Mouse (Mus musculus) neural tube, embryonic 11.5 days (tissue): ENCODE results near the gene Tigd4. TPM values are rescaled to one million over a fixed set of nuclear protein-coding genes. Genes with fewer than 3 reads are reported as not detected.
A peak's percentile ranks its signal among the peaks of the same experiment; 100 is the strongest.

Experiments used
- ATAC-seq: fragments of 200-750 bp; cut with Nextera tagmentation; 2 replicates; pipeline ENCODE4 v1.8.0; 2017; ENCODE audit warnings: moderate number of reproducible peaks, mild to moderate bottlenecking, moderate TSS enrichment, moderate library complexity; ENCODE audit not compliant: insufficient read depth, low FRiP score, low TSS enrichment
- DNase-seq: peaks from one replicate; pipeline ENCODE4 v3.0.0-alpha.2; 2015; ENCODE audit warnings: low spot score
- H3K27ac ChIP-seq: fragments of 300-500 bp; sonication (generic); 2 replicates; pipeline ENCODE4 v1.5.1; 2014; ENCODE audit warnings: low read depth, mild to moderate bottlenecking, low read length
- H3K27me3 ChIP-seq: fragments of 300-500 bp; sonication (generic); 2 replicates; pipeline ENCODE4 v1.6.1; 2014; ENCODE audit warnings: mild to moderate bottlenecking, low read length, mixed read lengths; ENCODE audit not compliant: control insufficient read depth, insufficient read depth
- H3K36me3 ChIP-seq: fragments of 300-500 bp; sonication (generic); 2 replicates; pipeline ENCODE4 v1.6.1; 2014; ENCODE audit warnings: mild to moderate bottlenecking, low read length, moderate library complexity, mixed read lengths; ENCODE audit not compliant: control insufficient read depth, insufficient read depth
- H3K4me1 ChIP-seq: fragments of 300-500 bp; sonication (generic); 2 replicates; pipeline ENCODE4 v1.6.1; 2014; ENCODE audit warnings: low read length, mixed read lengths; ENCODE audit not compliant: control insufficient read depth, insufficient read depth
- H3K4me2 ChIP-seq: fragments of 300-500 bp; sonication (generic); 2 replicates; pipeline ENCODE4 v1.6.1; 2014; ENCODE audit warnings: low read depth, mild to moderate bottlenecking, moderate library complexity
- H3K4me3 ChIP-seq: fragments of 300-500 bp; sonication (generic); 2 replicates; pipeline ENCODE4 v1.5.1; 2014; ENCODE audit warnings: low read depth, low read length
- H3K9ac ChIP-seq: fragments of 300-500 bp; sonication (generic); 2 replicates; pipeline ENCODE4 v1.6.1; 2014; ENCODE audit warnings: mild to moderate bottlenecking, low read length
- H3K9me3 ChIP-seq: fragments of 300-500 bp; sonication (generic); 2 replicates; pipeline ENCODE4 v1.6.1; 2016; ENCODE audit warnings: low read length; ENCODE audit not compliant: control insufficient read depth
- WGBS: fragments of 180-500 bp; shearing (Covaris S2); extraction: QIAGEN DNeasy Blood & Tissue Kit; methylation state at CpG from one replicate; pipeline ENCODE4 v1.1.7; 2014; 5-methylcytosine and 5-hydroxymethylcytosine counted together
- polyA plus RNA-seq: library from polyadenylated mRNA; unstranded; fragments of >200 nt; fragmentation: Nextera tagmentation; extraction: Ambion mirVana; gene quantifications from 2 replicates; pipeline ENCODE4 v1.2.1, GENCODE M21; 2014

The Tigd4 gene
- polyA plus RNA-seq, 1 experiment from 2014 or later, result 0.07 TPM

DNA sequence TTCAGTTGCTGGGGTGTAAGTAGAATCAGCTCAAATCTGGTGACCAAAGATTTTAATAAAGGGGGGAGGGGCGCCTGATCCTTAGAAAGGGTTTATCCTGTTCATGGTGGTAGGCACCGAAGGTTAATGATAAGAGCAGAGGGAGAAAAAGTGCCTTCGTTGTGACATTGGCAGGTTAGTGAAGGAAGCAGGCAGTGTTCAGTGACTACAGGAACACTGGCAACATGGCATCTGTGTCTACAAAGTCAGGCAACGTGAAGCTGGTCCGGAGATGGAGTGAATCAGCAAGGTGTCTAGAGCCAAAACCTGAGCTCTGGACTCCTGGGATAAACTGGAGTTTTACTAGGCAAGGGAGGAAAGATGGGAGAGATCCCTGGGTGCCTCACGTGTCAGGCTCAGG, 5.4 kb downstream of the Tigd4 start:
- Histone ChIP-seq H3K9ac (no peak overlapping the region), H3K36me3 (no peaks in the 10 kb centered on the region), H3K4me2 (no peak overlapping the region), H3K27me3 (no peaks in the 10 kb centered on the region), H3K4me3 (no peak overlapping the region), H3K27ac (no peak overlapping the region), H3K9me3 (no peaks in the 10 kb centered on the region), H3K4me1 (peaks cover 6% of the 10 kb centered on the region)
- ATAC-seq, result no peak
- WGBS, result 83% methylated on average over 6 of the region's 6 CpGs
- DNase-seq, result no peak

- H3K9me3 ChIP-seq, result 0 out of 2 replicates have a peak, but pooled peaks cover 2% of the 10 kb centered on the region
- H3K9ac ChIP-seq, result no peak overlapping the region
- no peaks in the 10 kb centered on the region for H3K36me3 ChIP-seq
- H3K4me1 ChIP-seq, result no peaks in the 10 kb centered on the region
- no peaks in the 10 kb centered on the region for H3K27me3 ChIP-seq
- ATAC-seq (no peak), DNase-seq (no peak)
- H3K4me3 ChIP-seq, result no peak overlapping the region
- no peak overlapping the region for H3K27ac ChIP-seq
- 83% methylated on average over 9 of the region's 9 CpGs for WGBS
- no peak overlapping the region for H3K4me2 ChIP-seq
Measured at GRCm38 (mm10) chr3:84601870-84602495, 8.6 kb downstream of the Tigd4 start.

- no peaks in the 10 kb centered on the region for H3K27me3 ChIP-seq
Measured at GRCm38 (mm10) chr3:84602759-84603158, 9.4 kb downstream of the Tigd4 start.

DNA sequence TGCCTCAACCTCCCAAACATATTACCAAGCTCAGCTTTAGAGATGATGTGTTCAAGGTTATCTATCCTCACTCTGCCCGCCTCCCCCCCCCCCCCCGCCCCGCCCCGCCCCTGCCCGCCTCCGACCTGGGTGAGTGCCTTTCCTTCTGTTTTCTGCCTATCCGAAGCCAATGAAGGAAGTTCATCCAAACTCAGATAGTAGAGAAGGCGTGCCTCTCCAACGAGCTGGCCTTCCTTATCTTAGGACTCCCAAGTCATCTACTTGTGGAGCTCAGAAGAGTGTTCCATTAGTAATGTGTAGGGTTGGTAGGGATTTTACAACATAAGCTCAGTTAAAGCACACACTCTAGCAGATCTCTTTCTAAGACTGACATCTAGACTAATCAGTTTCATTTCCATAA, 9.8 kb downstream of the Tigd4 start:
- WGBS, result 76% methylated on average over 7 of the region's 9 CpGs
- Histone ChIP-seq H3K4me1 (no peaks in the 10 kb centered on the region), H3K27ac (no peak overlapping the region), H3K4me3 (no peak overlapping the region), H3K9ac (no peak overlapping the region), H3K4me2 (no peak overlapping the region), H3K9me3 (0 out of 2 replicates have a peak, but pooled peaks cover 2% of the 10 kb centered on the region), H3K36me3 (no peaks in the 10 kb centered on the region), H3K27me3 (no peaks in the 10 kb centered on the region)
- DNase-seq, result no peak
- ATAC-seq, result no peak

More at GRCm38 (mm10) chr3:84602759-84603158, 9.4 kb downstream of the Tigd4 start:
- Histone ChIP-seq H3K4me2 (no peak overlapping the region), H3K27ac (no peak overlapping the region), H3K4me1 (no peaks in the 10 kb centered on the region), H3K9ac (no peak overlapping the region), H3K4me3 (no peak overlapping the region), H3K9me3 (0 out of 2 replicates have a peak, but pooled peaks cover 2% of the 10 kb centered on the region), H3K36me3 (no peaks in the 10 kb centered on the region)
- ATAC-seq (no peak), DNase-seq (no peak)
- WGBS, result 95% methylated on average over 2 of the region's 2 CpGs

GRCm38 (mm10) chr3:84610183-84610710, 16.9 kb downstream of the Tigd4 start:
- Histone ChIP-seq H3K27me3 (no peaks in the 10 kb centered on the region), H3K27ac (no peak overlapping the region), H3K4me1 (no peaks in the 10 kb centered on the region), H3K36me3 (no peaks in the 10 kb centered on the region), H3K9ac (no peak overlapping the region), H3K9me3 (0 out of 2 replicates have a peak, but pooled peaks cover 2% of the 10 kb centered on the region), H3K4me3 (no peak overlapping the region), H3K4me2 (no peak overlapping the region)
- DNase-seq (no peak), ATAC-seq (no peak)
- WGBS, result 83% methylated on average over 9 of the region's 9 CpGs

DNA sequence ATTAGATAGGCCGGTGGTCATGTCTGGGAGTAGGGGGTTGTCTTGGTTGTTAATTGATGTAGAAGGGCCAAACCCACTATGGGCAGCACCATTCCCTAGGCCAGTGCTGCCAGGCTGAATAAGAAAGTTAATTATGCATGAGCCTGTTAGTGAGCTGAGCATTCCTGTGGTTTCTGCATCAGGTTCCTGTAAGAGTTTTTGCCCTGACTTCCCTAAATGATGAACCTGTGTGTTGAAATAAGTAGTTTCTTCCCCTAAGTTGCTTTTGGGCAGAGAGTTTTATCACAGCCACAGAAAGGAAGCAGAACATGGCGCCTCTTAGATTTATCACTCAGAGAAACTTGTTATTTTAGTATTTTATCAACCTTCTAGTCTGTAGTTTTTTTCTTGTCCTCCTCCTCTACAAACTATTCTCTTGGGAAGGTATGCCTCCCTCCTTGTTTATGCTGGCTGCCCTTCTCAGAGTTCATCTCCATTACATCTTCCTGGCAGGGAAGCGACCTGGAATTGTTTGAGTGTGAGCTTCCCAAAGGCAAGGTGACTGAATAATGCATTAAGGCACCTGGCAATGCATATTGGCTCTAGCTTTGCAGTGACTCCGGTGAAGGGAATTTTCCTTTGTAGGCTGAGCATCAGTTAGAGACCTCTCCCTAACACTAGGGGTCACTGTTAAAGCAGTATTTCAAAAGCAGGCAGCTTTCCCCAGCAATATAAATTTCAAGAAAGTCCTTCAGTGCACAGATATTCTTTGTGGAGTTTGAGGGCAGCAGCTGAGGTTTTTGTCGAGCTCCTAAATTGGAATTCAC, 21.9 kb downstream of the Tigd4 start:
- Histone ChIP-seq H3K4me3 (no peak overlapping the region), H3K4me2 (no peak overlapping the region), H3K27ac (no peak overlapping the region), H3K36me3 (no peaks in the 10 kb centered on the region), H3K27me3 (no peaks in the 10 kb centered on the region), H3K4me1 (no peaks in the 10 kb centered on the region), H3K9ac (no peak overlapping the region), H3K9me3 (no peaks in the 10 kb centered on the region)
- ATAC-seq, result no peak
- DNase-seq, result peak; percentile 20
- 26% methylated on average over 5 of the region's 5 CpGs for WGBS

GRCm38 (mm10) chr3:84615856-84616225, 22.5 kb downstream of the Tigd4 start:
- H3K4me3 ChIP-seq, result no peak overlapping the region
- H3K36me3 ChIP-seq, result no peaks in the 10 kb centered on the region
- H3K27ac ChIP-seq, result no peak overlapping the region
- no peak for DNase-seq
- 44% methylated on average over 7 of the region's 7 CpGs for WGBS
- H3K27me3 ChIP-seq, result no peaks in the 10 kb centered on the region
- no peak for ATAC-seq
- H3K4me2 ChIP-seq, result no peak overlapping the region
- no peaks in the 10 kb centered on the region for H3K9me3 ChIP-seq
- no peak overlapping the region for H3K9ac ChIP-seq
- no peaks in the 10 kb centered on the region for H3K4me1 ChIP-seq

- no peak overlapping the region for H3K4me2 ChIP-seq
- no peaks in the 10 kb centered on the region for H3K9me3 ChIP-seq
- ATAC-seq (no peak), DNase-seq (no peak)
- no peaks in the 10 kb centered on the region for H3K27me3 ChIP-seq
- no peak overlapping the region for H3K27ac ChIP-seq
- WGBS, result 88% methylated on average over 2 of the region's 2 CpGs
- H3K36me3 ChIP-seq, result no peaks in the 10 kb centered on the region
- H3K4me1 ChIP-seq, result no peaks in the 10 kb centered on the region
- no peak overlapping the region for H3K4me3 ChIP-seq
- no peak overlapping the region for H3K9ac ChIP-seq
Measured at GRCm38 (mm10) chr3:84618627-84619026, 25.3 kb downstream of the Tigd4 start.
